Mouse (Mus musculus) C2C12 (cell line): ENCODE results near the gene Nosip. TPM values are rescaled to one million over a fixed set of nuclear protein-coding genes. Genes with fewer than 3 reads are reported as not detected.
"Not testable (repeated sequence)": the region's sequence is repeated elsewhere in the genome, so short reads cannot be mapped to it uniquely, and the experiment has no call there.

Source experiments
- H3K27me3 ChIP-seq: one replicate; pipeline ENCODE4 v1.6.1; 2011; ENCODE audit not compliant: control insufficient read depth, insufficient read depth, insufficient read length
- H3K36me3 ChIP-seq: one replicate; pipeline ENCODE4 v1.6.1; 2011; ENCODE audit not compliant: control insufficient read depth, insufficient read depth
- H3K4me3 ChIP-seq: one replicate; pipeline ENCODE4 v1.5.1; 2011; ENCODE audit warnings: mild to moderate bottlenecking, control low read depth; ENCODE audit not compliant: poor library complexity, insufficient read depth, severe bottlenecking
- H3K79me2 ChIP-seq: one replicate; pipeline ENCODE4 v1.6.1; 2011; ENCODE audit not compliant: control insufficient read depth, insufficient read depth
- H3K79me3 ChIP-seq: one replicate; pipeline ENCODE4 v1.6.1; 2011; ENCODE audit warnings: low read depth, control low read depth
- H3ac ChIP-seq: one replicate; pipeline ENCODE3; 2011; ENCODE audit warnings: low read depth; ENCODE audit not compliant: control insufficient read depth, insufficient read length
- CEBPB ChIP-seq: IDR thresholded peaks from one replicate; pipeline ENCODE4 v1.6.1; 2011; ENCODE audit warnings: low read depth, mild to moderate bottlenecking, control low read depth, moderate library complexity
- CTCF ChIP-seq: IDR thresholded peaks from one replicate; pipeline ENCODE4 v1.5.1; 2011; ENCODE audit not compliant: control insufficient read depth, insufficient read depth, insufficient read length
- FOSL1 ChIP-seq: IDR thresholded peaks from one replicate; pipeline ENCODE4 v1.8.0; 2011; ENCODE audit warnings: mild to moderate bottlenecking, low read length; ENCODE audit not compliant: poor library complexity, insufficient read depth, severe bottlenecking
- MAX ChIP-seq: IDR thresholded peaks from one replicate; pipeline ENCODE4 v1.6.1; 2011; ENCODE audit warnings: mild to moderate bottlenecking, control low read depth
- MYOD1 ChIP-seq: IDR thresholded peaks from one replicate; pipeline ENCODE4 v1.6.1; 2011; ENCODE audit warnings: low read depth; ENCODE audit not compliant: control insufficient read depth, insufficient read length
- MYOG ChIP-seq: IDR thresholded peaks from one replicate; pipeline ENCODE4 v1.6.1; 2011; ENCODE audit not compliant: control insufficient read depth, insufficient read length; ENCODE audit errors: extremely low read depth
- USF1 ChIP-seq: IDR thresholded peaks from one replicate; pipeline ENCODE4 v1.6.1; 2011; ENCODE audit warnings: low read depth, mild to moderate bottlenecking, control low read depth, moderate library complexity
- polyA plus RNA-seq: library from polyadenylated mRNA; unstranded; fragments of >200 nt; fragmentation: generic; extraction: Trizol; gene quantifications from one replicate; pipeline ENCODE4 v1.2.1, GENCODE M21; 2012; ENCODE audit warnings: missing spikeins

Gene Nosip
- polyA plus RNA-seq, 1 experiment: 66.6 TPM

GRCm38 (mm10) chr7:45104941-45105340 lies 42.7 kb downstream of the Nosip start:
- TF ChIP-seq CTCF (no peak), MYOG (no peak), CEBPB (no peak), FOSL1 (no peak), MAX (no peak), USF1 (no peak), MYOD1 (no peak)
- Histone ChIP-seq H3ac (no peak overlapping the region), H3K79me3 (no peaks in the 10 kb centered on the region), H3K4me3 (no peak overlapping the region), H3K36me3 (no peaks in the 10 kb centered on the region), H3K79me2 (no peaks in the 10 kb centered on the region), H3K27me3 (no peaks in the 10 kb centered on the region)

DNA sequence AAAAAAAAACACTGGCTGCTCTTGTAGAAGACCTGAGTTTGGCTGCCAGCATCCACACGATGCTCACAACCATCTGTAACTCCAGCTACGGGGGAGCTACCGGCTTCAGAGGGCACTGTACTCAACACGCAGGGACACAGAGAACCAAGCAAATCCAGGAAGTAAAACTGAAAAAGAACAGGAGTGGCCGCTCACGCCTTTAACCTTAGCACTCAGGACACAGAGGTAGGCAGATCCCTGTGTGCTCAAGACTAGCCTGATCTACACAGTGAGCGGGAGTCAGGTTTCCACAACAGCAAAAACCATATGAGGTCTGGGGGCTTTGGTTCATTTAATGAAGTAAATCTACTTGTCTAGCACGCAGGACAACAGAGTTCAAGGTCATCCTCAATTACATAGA lies 43.3 kb downstream of the Nosip start:
- H3K4me3 ChIP-seq: no peak overlapping the region
- no peak for TF ChIP-seq FOSL1
- TF ChIP-seq USF1: no peak
- no peak for TF ChIP-seq CTCF
- TF ChIP-seq MAX: no peak
- TF ChIP-seq MYOD1: no peak
- TF ChIP-seq CEBPB: no peak
- TF ChIP-seq MYOG: no peak
- no peak overlapping the region for H3ac ChIP-seq
- H3K79me3 ChIP-seq: no peaks in the 10 kb centered on the region
- H3K27me3 ChIP-seq: no peaks in the 10 kb centered on the region
- no peaks in the 10 kb centered on the region for H3K79me2 ChIP-seq
- H3K36me3 ChIP-seq: no peaks in the 10 kb centered on the region

DNA sequence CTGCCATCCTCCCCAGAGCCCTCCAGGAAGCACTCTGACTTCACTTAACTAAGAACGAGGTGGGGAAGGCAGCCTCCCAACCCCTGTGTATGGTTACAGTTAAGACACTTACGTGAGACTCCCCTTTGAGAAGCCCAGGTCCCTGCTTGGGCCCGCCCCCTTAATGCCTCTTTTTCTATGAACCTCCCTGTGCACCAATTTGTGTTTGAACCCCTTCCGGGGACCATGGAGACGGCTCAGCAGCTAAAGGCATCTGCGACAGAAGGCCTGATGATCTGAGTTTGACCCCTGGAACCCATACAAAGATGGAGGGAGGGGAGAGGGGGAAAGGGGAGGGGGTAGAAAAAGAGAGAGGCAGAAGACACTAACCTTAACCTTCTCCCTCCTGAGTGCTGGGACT lies 44.2 kb downstream of the Nosip start:
- Histone ChIP-seq H3K27me3 (no peaks in the 10 kb centered on the region), H3ac (no peak overlapping the region), H3K4me3 (no peak overlapping the region), H3K79me3 (no peaks in the 10 kb centered on the region), H3K79me2 (no peaks in the 10 kb centered on the region), H3K36me3 (no peaks in the 10 kb centered on the region)
- TF ChIP-seq FOSL1 (no peak), MYOG (no peak), CTCF (no peak), MAX (no peak), MYOD1 (no peak), USF1 (no peak), CEBPB (no peak)

GRCm38 (mm10) chr7:45107052-45107645 lies 44.9 kb downstream of the Nosip start:
- Histone ChIP-seq H3K79me2 (no peaks in the 10 kb centered on the region), H3K79me3 (no peaks in the 10 kb centered on the region), H3ac (no peak overlapping the region), H3K36me3 (no peaks in the 10 kb centered on the region), H3K4me3 (no peak overlapping the region), H3K27me3 (no peaks in the 10 kb centered on the region)
- TF ChIP-seq USF1: no peak
- TF ChIP-seq MYOD1: no peak
- TF ChIP-seq MAX: no peak
- no peak for TF ChIP-seq CTCF
- no peak for TF ChIP-seq MYOG
- no peak for TF ChIP-seq FOSL1
- TF ChIP-seq CEBPB: no peak

GRCm38 (mm10) chr7:45110089-45110488 lies 47.9 kb downstream of the Nosip start:
- not testable (repeated sequence) for H3K79me2 ChIP-seq, H3ac ChIP-seq, H3K79me3 ChIP-seq, H3K36me3 ChIP-seq, H3K4me3 ChIP-seq, H3K27me3 ChIP-seq

DNA sequence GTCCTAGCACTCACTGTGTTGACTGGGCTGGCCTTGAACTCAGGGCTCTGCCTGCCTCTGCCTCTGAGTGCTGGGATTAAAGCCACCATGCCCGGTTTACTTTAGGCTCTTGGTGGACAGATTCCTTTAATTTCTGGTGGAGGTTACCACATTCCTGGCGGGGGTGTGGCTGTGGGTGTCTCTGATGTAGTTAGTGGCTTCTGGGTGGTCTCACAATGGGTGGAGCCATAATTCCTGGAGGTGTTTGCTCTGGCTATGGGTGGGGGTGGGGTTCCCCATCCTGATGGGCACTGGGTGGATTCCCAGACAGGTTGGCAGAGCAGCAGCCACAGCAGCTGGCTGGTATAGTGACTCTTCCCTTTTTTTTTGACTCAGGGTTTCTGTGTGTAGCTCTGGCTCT lies 49.7 kb downstream of the Nosip start:
- H3K79me3 ChIP-seq: no peaks in the 10 kb centered on the region
- no peak overlapping the region for H3ac ChIP-seq
- TF ChIP-seq MAX (no peak), FOSL1 (no peak), CEBPB (no peak), CTCF (no peak), USF1 (no peak), MYOD1 (no peak), MYOG (no peak)
- H3K79me2 ChIP-seq: no peaks in the 10 kb centered on the region
- H3K4me3 ChIP-seq: no peak overlapping the region
- no peaks in the 10 kb centered on the region for H3K36me3 ChIP-seq
- H3K27me3 ChIP-seq: no peaks in the 10 kb centered on the region
